Comparison of ENCODE assay signal across 8 mouse cellular contexts in the genomic region with DNA sequence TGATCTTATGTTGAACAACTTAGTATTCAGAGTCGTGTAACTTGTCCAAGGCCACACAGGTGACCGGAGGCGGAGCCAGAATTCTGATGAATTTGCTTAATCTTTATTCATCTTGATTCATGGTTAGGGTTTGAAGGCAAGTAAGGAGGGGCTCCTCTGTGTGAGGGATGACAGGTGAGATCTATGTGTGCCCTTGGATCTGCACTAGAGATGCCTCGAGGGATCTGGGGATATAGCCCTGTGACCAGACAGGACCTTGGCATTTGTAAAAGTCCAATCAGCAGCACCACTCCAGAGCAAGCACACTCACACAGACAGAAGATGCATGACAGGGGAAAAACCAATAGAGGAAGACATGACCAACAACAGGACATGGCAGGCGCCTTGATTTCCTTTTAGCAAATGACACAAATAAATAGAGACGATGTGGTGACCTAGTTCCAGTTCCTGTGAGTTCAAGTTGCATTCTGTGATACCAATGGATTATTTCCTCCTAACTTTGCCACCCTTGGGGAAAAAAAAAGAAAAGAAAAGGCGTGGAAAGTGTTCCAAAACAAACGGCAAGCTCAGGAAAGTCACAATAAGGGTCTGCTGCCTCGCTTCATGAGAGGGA. TPM values are rescaled to one million over a fixed set of nuclear protein-coding genes. Genes with fewer than 3 reads are reported as not detected.
DNase-seq lines count a peak whose midpoint lies in the region; ATAC-seq lines count a peak whose summit lies in the region.

No protein-coding gene starts in this region.

- H3K4me3 ChIP-seq in heart, embryonic 15.5 days: peak overlapping the region; percentile 68
- H3K4me3 ChIP-seq in embryonic facial prominence, embryonic 10.5 days: peak overlapping the region; percentile 75
- peak overlapping the region; percentile 74; the same call in 1 of the 2 replicates for H3K4me3 ChIP-seq in hindbrain, embryonic 16.5 days (ENCODE audit: low read length)
- H3K4me3 ChIP-seq in midbrain, embryonic 11.5 days (ENCODE audit: low read depth, low read length): no peak overlapping the region

- 72% methylated on average over 9 of the region's 9 CpGs for WGBS in heart, embryonic 15.5 days
- 77% methylated on average over 9 of the region's 9 CpGs for WGBS in embryonic facial prominence, embryonic 10.5 days
- whole genome bisulfite sequencing in hindbrain, embryonic 16.5 days: 78% methylated on average over 9 of the region's 9 CpGs
- 79% methylated on average over 9 of the region's 9 CpGs for WGBS in midbrain, embryonic 11.5 days

- peak overlapping the region; percentile 93 for H3K4me2 ChIP-seq in heart, embryonic 15.5 days
- peak overlapping the region; percentile 89 for H3K4me2 ChIP-seq in hindbrain, embryonic 16.5 days (ENCODE audit: low read length)
- peak overlapping the region; percentile 96; the same call in 1 of the 2 replicates for H3K4me2 ChIP-seq in midbrain, embryonic 11.5 days

- H3K27me3 ChIP-seq in heart, embryonic 15.5 days: 0 out of 2 replicates have a peak, but pooled peaks cover 8% of the 10 kb centered on the region
- peaks cover 11% of the 10 kb centered on the region for H3K27me3 ChIP-seq in embryonic facial prominence, embryonic 10.5 days (replicated peaks; ENCODE audit: low read depth, poor library complexity, severe bottlenecking)
- no peaks in the 10 kb centered on the region for H3K27me3 ChIP-seq in hindbrain, embryonic 16.5 days (replicated peaks; ENCODE audit: control insufficient read depth, insufficient read depth, low read length)
- 0 out of 2 replicates have a peak, but pooled peaks cover 2% of the 10 kb centered on the region for H3K27me3 ChIP-seq in midbrain, embryonic 11.5 days (ENCODE audit: control insufficient read depth, insufficient read depth, low read length)

- H3K27ac ChIP-seq in heart, embryonic 15.5 days: no peak overlapping the region
- peak overlapping the region; percentile 92 for H3K27ac ChIP-seq in embryonic facial prominence, embryonic 10.5 days (replicated peaks)
- no peak overlapping the region for H3K27ac ChIP-seq in hindbrain, embryonic 16.5 days (ENCODE audit: low read depth, low read length)
- H3K27ac ChIP-seq in midbrain, embryonic 11.5 days (ENCODE audit: low read depth, low read length): no peak overlapping the region

- no peaks in the 10 kb centered on the region for H3K9me3 ChIP-seq in heart, embryonic 15.5 days (replicated peaks)
- no peaks in the 10 kb centered on the region for H3K9me3 ChIP-seq in embryonic facial prominence, embryonic 10.5 days
- H3K9me3 ChIP-seq in hindbrain, embryonic 16.5 days (ENCODE audit: control insufficient read depth, low read length): no peaks in the 10 kb centered on the region
- no peaks in the 10 kb centered on the region for H3K9me3 ChIP-seq in midbrain, embryonic 11.5 days (ENCODE audit: control insufficient read depth, low read length)

- no peaks in the 10 kb centered on the region for H3K36me3 ChIP-seq in heart, embryonic 15.5 days
- H3K36me3 ChIP-seq in embryonic facial prominence, embryonic 10.5 days (replicated peaks): 0 out of 2 replicates have a peak, but pooled peaks cover 3% of the 10 kb centered on the region
- no peaks in the 10 kb centered on the region for H3K36me3 ChIP-seq in hindbrain, embryonic 16.5 days (ENCODE audit: control insufficient read depth, insufficient read depth, low read length)
- no peaks in the 10 kb centered on the region for H3K36me3 ChIP-seq in midbrain, embryonic 11.5 days (ENCODE audit: control insufficient read depth, insufficient read depth, low read length)

- no peak for DNase-seq in heart, postnatal 4 days
- DNase-seq in embryonic facial prominence, embryonic 10.5 days (ENCODE audit: low spot score): no peak
- no peak for DNase-seq in midbrain, embryonic 11.5 days (ENCODE audit: low spot score, missing footprints)
- DNase-seq in cerebellum, postnatal 36 days: no peak
- DNase-seq in left cerebral cortex, postnatal 25 days (ENCODE audit: low spot score in 2 of 2): no peak
- no peak for DNase-seq in cerebellum, postnatal 25 days

- H3K4me1 ChIP-seq in heart, embryonic 15.5 days (replicated peaks): peaks cover 26% of the 10 kb centered on the region
- peaks cover 64% of the 10 kb centered on the region for H3K4me1 ChIP-seq in embryonic facial prominence, embryonic 10.5 days
- H3K4me1 ChIP-seq in hindbrain, embryonic 16.5 days (ENCODE audit: control insufficient read depth, insufficient read depth, low read depth, low read length): peaks cover 14% of the 10 kb centered on the region
- peaks cover 7% of the 10 kb centered on the region for H3K4me1 ChIP-seq in midbrain, embryonic 11.5 days (ENCODE audit: control insufficient read depth, insufficient read depth, low read length)

- no peak for ATAC-seq in heart, embryonic 15.5 days (replicated peaks; ENCODE audit: insufficient number of reproducible peaks, insufficient read depth, low FRiP score, low read depth)
- ATAC-seq in hindbrain, embryonic 16.5 days: no peak
- ATAC-seq in midbrain, embryonic 11.5 days (ENCODE audit: low FRiP score): no peak

- intact Hi-C loops in left cerebral cortex, postnatal 25 days (cut with DNase I): no loop called here

- no peak overlapping the region for H3K9ac ChIP-seq in heart, embryonic 15.5 days
- no peak overlapping the region for H3K9ac ChIP-seq in hindbrain, embryonic 16.5 days (ENCODE audit: low read depth, low read length)
- peak overlapping the region; percentile 88; the same call in 1 of the 2 replicates for H3K9ac ChIP-seq in midbrain, embryonic 11.5 days (ENCODE audit: low read length)

RNA-seq across cellular contexts. Expression of a gene that starts 1.4 kb away (rescaled TPM):
- polyA plus RNA-seq in heart, embryonic 15.5 days (2015; fragmentation: Nextera tagmentation; extraction: Ambion mirVana): 15.8 and 25.5 TPM in 2 replicates
- 10 to 100 TPM; 12.9 to 17.8 TPM for total RNA-seq in heart, postnatal 4 days (2021)
- 54.1 and 55.1 TPM in 2 replicates for polyA plus RNA-seq in embryonic facial prominence, embryonic 10.5 days (2016; fragmentation: Nextera tagmentation; extraction: Ambion mirVana)
- polyA plus RNA-seq in hindbrain, embryonic 16.5 days (2015; fragmentation: Nextera tagmentation; extraction: Ambion mirVana): 20.7 and 23.2 TPM in 2 replicates
- 33.1 and 35.7 TPM in 2 replicates for polyA plus RNA-seq in midbrain, embryonic 11.5 days (2014; fragmentation: Nextera tagmentation; extraction: Ambion mirVana)
- 10 to 100 TPM; 13.6 to 14.7 TPM for total RNA-seq in left cerebral cortex, postnatal 25 days (2021)
